Mouse (Mus musculus): Measurements from ENCODE around the gene Gm10096.
"Not testable (repeated sequence)": the region's sequence is repeated elsewhere in the genome, so short reads cannot be mapped to it uniquely, and the experiment has no call there.

The Gm10096 gene

DNA sequence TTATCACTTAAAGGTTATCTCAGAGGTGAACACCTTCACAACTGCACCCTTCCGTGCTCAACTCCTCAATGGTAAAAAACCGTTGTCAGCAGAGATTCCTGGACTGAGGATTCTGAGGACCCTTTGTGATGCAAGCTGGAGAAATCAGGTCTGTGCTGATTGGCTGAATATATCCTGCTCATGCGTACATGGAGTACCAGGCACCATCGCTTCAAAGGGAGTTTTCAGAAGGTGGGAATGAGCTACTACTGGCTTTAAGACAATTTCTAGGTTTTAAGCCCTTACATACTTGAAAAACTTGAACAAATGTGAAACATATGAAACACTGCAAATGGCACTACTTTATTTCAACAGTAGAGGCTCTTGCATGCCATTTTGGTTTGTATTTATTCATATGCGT, at the start of gene Gm10096:
Gene Gm10096, minus strand, starts transcription at position 101 of the 400 bp plus-strand sequence.
- DNase-seq (ENCODE audit: low spot score): not testable (repeated sequence)

Measured in adipocyte (in vitro differentiated cells).